Mouse (Mus musculus): ENCODE measurements around the gene Gm49336. TPM values are rescaled to one million over a fixed set of nuclear protein-coding genes. Genes with fewer than 3 reads are reported as not detected.

The Gm49336 gene
- total RNA-seq, 4 experiments from 2014 or later = 33.5 to 38.4 (median 36.6) TPM

GRCm38 (mm10) chr14:60238551-60238950, 12.8 kb downstream of the Gm49336 start:
- no peak for DNase-seq

GRCm38 (mm10) chr14:60219886-60220285, 31.4 kb downstream of the Gm49336 start:
- DNase-seq = no peak

- no peak for DNase-seq
Observed at GRCm38 (mm10) chr14:60217616-60218015, 33.7 kb downstream of the Gm49336 start.

DNA sequence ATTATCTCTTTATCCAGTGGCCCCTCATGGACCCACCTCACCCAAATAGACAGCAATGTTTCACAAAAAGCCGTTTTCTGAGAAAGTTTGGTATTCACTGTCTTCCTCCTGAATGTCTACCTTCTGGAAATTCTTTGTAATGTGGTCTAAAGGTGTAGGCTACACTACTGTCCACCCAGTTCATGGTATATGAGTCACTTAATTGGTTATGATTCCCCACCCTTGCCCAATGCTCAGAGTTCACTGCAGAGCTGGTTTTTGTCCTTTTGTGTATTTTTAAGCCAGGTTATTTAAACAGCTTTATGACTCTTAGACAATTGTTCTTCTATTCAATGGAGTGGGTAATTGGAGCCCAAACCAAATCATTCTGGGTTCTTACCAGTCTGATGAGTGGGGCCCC, 35.2 kb downstream of the Gm49336 start:
- no peak for DNase-seq

GRCm38 (mm10) chr14:60215000-60215399, 36.3 kb downstream of the Gm49336 start:
- DNase-seq = no peak

GRCm38 (mm10) chr14:60214040-60214439, 37.3 kb downstream of the Gm49336 start:
- DNase-seq = no peak

- no peak for DNase-seq
Observed at GRCm38 (mm10) chr14:60209166-60209565, 42.1 kb downstream of the Gm49336 start.

DNA sequence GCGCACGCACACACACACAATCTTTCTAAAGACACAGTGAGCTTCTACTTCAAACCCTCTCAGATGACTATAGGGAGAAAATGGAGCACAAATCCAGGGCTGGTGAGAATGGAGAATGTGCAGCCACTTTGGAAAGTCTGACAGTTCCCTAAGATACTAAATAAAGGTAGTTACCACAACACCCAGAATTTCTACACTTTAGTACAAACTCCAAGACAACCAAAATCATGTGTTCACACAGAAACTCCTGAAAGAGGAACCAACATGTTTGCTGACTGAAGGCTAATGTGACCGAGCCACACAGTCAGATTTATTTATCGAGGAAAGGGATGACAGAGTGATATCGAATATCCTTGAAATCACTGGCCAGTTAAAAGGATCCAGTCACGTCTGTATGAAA, 46.3 kb downstream of the Gm49336 start:
- DNase-seq = no peak

DNA sequence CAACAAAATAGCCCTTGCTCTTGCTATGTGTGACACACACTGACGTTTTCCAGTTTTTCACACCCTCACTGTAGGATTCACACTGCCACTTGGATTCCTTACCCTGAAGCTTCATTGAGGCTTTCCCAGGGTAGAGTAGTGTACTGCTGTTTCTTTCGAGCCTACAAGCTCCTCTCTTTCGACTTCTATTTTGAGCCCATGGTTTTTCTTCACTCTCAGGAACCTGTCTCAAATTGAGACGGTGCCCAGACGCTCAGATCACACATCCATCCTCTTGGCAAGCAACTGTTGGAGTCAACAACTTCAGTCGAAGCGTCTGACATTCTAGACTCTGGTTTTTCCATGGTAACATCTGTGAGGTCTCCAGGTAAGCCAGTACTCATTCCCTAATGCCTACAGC, 54.4 kb downstream of the Gm49336 start, which contains the start of gene Atp8a2:
Atp8a2 (minus strand) TSS at position 296 of the 400 bp plus-strand sequence.
- no peak for DNase-seq

DNA sequence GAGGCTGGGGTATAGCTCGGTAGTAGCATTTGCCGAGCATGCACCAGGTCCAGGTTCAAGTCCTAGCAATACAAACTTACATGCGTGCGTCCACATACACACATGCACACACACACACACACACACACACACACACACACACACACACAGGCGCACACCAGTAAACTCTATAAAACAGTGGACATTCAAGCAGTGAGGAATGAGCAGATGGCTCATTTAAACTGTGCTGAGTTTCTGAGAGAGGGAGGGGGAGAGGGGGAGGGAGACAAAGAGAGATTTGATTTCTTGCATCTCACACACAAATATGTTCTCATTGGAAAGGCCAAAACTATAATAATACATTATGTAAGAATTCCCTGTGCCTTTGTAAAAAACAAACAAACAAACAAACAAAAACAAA, 55.3 kb downstream of the Gm49336 start:
- DNase-seq = no peak

DNA sequence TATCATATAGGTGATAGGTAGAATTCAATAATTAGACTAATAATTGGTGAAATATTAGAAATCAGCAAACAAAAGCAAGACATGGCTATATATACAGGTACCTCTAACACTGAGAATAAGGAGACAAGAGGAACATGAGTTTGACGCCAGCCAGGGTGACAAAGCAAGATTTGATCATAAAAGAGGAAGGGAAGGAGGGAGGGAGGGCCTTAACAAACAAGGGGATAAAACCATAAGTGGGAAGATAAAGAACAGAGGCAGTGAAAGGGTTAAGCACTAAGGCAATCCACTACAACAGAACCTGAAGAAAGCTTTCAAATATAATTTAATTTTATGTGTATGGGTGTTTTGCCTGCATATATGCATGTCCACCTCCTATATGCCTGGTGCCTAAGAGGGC, 56.7 kb downstream of the Gm49336 start:
- DNase-seq = no peak

DNA sequence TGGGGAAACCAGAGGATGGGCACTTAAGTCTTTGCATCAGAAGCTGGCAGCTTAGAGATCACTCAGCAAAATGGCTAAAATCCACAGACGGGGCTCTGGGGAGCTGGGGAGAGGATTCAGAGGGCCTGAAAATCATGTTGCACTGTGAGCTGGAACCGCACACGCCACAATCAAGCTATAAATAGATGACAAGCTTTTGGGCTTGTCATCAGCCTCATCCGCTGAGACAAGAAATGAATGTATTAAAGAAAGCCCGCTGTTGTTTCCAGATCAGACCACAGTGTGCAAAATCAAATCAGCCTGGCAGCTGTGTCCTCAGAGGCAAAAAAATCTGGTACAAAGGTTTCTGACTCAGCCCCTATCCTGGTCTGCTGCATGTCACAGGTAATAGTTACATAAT, 61.5 kb downstream of the Gm49336 start:
- DNase-seq = no peak

DNA sequence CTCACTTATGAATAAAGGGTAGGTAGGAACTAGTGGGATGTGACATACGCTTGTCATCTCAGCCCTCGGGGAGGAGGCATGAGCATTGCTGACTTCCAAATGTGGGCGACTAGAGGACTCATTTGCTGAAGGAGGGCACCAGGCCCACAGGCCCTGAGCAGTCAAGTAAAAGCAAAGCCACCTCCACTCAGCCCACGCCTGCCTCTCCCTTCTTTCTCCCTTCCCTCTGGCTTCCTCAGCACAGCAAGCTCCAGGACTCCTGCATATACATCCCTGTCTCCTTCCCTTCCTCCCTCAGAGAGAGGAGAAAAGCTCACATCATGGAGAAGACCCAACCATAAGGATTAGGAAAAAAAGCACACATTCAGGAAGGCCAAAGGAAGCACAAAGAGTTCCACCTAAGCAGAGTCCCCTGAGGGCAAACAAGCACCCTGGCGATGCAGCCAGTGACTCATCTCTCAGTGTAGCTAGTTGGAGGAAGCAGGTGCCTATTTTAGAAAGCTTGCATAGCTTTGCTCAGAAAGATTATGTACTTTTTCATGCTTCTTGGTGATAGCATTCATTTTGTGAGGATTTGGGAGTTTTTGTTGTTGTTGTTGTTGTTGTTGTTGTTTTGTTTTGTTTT, 63.0 kb downstream of the Gm49336 start:
- DNase-seq = no peak

GRCm38 (mm10) chr14:60181306-60181705, 70.0 kb downstream of the Gm49336 start:
- DNase-seq = no peak

GRCm38 (mm10) chr14:60178571-60178955, 72.7 kb downstream of the Gm49336 start:
- no peak for DNase-seq

DNA sequence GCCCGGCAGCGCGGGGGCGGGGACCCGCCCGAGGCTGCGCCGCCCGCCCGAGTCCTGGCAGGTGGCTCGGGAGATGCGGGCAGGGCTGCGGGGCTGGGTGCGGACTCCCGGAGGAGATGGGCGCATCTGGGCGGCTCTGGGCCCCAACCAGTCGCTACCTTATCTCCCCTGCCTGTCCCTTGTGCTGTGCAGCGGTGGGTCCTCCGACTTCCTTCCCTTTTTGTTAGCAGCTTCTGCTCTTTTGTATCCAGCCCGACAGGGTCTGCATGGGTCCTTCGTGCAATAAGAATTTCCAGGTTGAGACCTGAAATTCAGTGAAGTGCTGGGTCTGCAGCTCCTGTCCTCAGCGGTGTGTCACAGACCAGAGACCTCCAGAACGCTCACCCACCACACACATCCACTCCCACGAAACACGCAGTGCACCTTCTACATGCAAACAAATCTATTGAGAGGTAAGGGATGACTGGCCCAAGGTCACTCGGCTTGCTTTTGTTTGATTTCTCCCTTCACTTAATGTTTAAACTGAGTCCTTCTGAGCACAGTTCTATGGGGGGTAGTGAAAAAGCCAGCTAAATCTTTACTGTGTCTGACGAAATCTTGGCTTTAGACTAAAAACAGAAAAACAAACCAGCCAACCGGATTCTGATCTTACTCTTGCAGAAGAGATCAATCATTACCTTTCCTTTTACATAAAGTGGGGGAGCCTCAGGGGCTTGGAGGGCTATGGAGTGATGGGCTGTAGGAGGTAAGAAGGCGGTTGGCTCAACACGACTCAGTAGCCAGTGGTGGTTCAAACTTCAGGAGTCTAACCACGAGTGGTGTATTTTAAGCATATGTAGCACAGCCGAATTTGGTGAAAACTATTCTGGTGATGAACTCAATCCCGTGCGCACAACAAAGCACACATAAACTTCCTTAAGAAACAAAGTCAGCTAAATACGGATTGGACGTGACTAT, 73.4 kb downstream of the Gm49336 start:
- DNase-seq = no peak

GRCm38 (mm10) chr14:60176891-60177613, 74.3 kb downstream of the Gm49336 start:
- peak; percentile 8 for DNase-seq

DNA sequence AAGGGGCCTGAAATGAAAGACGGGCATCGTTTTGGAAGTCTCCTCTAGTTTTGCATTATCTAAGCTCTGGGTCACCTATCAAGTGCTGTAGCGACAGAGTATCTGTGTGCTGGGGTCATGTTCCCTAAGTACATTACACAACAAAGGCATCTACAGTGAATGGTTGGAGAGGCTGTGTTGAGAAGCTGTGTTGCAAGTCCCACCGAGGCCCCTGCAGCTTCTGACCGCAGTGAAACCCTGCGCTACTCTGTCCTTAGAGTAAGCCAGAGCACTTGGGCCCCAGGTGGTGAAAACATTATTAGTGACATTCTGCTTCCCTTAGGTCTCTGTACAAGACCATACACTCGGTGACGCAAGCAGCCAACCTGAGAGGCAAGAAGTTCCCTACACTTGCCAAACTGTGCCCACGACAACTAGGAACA, 74.8 kb downstream of the Gm49336 start:
- DNase-seq = no peak

GRCm38 (mm10) chr14:60172286-60173055, 78.8 kb downstream of the Gm49336 start:
- DNase-seq = no peak

DNA sequence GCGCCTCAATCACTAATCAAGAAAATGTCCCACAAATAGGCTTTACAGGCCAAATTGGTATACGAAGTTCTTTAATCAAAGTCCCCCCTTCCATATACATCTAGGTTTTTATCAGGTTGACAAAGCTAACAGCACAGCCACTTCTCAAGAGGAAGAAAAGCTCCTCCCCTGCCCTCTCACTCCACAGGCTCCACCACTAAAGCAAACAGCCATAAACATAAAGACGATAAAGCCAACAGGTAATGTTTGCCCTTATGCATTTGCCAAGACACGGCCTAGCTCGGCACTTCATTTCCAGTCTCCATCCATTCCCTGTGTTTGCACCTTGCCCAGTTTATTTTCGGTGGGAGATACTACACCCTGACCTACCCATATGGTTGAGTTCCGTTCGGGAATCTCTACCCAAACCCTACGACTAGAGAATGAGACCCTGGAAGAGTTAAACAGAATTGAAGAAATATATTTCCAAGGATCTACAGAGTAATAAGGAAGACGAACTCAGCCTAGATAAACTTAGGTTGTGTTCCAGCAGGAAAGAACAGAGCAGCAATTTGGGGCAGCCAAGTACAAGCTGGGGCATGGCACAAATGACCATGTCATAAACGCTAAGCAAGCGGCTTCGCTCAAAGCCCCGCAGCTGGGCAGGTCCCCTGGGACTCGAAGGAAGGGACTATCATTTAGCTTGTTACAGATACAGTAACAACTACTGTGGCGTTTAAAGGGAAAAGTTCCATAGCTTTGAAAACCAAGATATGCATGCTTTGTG, 80.3 kb downstream of the Gm49336 start:
- DNase-seq = no peak

- no peak for DNase-seq
Observed at GRCm38 (mm10) chr14:60163367-60163766, 87.9 kb downstream of the Gm49336 start.

All from adrenal gland, adult 8-10 months (tissue).